Mouse (Mus musculus) small intestine, adult 2 months (tissue): Measurements from ENCODE around the gene Pgd. TPM values are rescaled to one million over a fixed set of nuclear protein-coding genes. Genes with fewer than 3 reads are reported as not detected.

Experiments used
- H3K27ac ChIP-seq: fragments of 200-500 bp; 2 replicates; pipeline ENCODE4 v1.5.1; 2012; ENCODE audit warnings: low read depth, low read length, control low read depth, inconsistent platforms; ENCODE audit not compliant: insufficient read depth
- H3K27me3 ChIP-seq: fragments of 200-500 bp; 2 replicates; pipeline ENCODE4 v1.6.1; 2012; ENCODE audit warnings: mild to moderate bottlenecking, moderate library complexity, low read length, inconsistent platforms; ENCODE audit not compliant: control insufficient read depth, insufficient read depth
- H3K36me3 ChIP-seq: fragments of 200-500 bp; 2 replicates; pipeline ENCODE4 v1.6.1; 2012; ENCODE audit warnings: mild to moderate bottlenecking, low read length, control low read depth, inconsistent platforms; ENCODE audit not compliant: control insufficient read depth, insufficient read depth
- H3K4me1 ChIP-seq: fragments of 200-500 bp; 2 replicates; pipeline ENCODE4 v1.6.1; 2012; ENCODE audit warnings: low read length, inconsistent platforms, mixed read lengths; ENCODE audit not compliant: control insufficient read depth, insufficient read depth, insufficient read length
- H3K4me3 ChIP-seq: fragments of 200-500 bp; 2 replicates; pipeline ENCODE4 v1.5.1; 2012; ENCODE audit warnings: low read depth, mild to moderate bottlenecking, control low read depth, inconsistent platforms, low read length, moderate library complexity
- CTCF ChIP-seq: fragments of 200-500 bp; IDR thresholded peaks from 2 replicates; pipeline ENCODE4 v1.5.1; 2012; ENCODE audit warnings: low read depth, mild to moderate bottlenecking, control low read depth, inconsistent platforms, low read length, moderate library complexity, mixed read lengths; ENCODE audit not compliant: insufficient replicate concordance, insufficient read length; ENCODE audit errors: extremely low read depth
- POLR2A ChIP-seq: fragments of 200-500 bp; IDR thresholded peaks from 2 replicates; pipeline ENCODE4 v1.6.1; 2012; ENCODE audit warnings: low read depth, mild to moderate bottlenecking, control low read depth, inconsistent platforms, low read length, moderate library complexity
- WGBS: fragments of 180-500 bp; shearing (Covaris S2); methylation state at CpG from one replicate; pipeline ENCODE4 v1.1.7; 2018; 5-methylcytosine and 5-hydroxymethylcytosine counted together
- polyA plus RNA-seq: library from polyadenylated mRNA; depleted of rRNA; stranded (reverse); fragments of >200 nt; gene quantifications from 2 replicates; pipeline ENCODE4 v1.2.3, GENCODE M21; 2012

Pgd gene
- polyA plus RNA-seq, 1 experiment = 292 TPM

DNA sequence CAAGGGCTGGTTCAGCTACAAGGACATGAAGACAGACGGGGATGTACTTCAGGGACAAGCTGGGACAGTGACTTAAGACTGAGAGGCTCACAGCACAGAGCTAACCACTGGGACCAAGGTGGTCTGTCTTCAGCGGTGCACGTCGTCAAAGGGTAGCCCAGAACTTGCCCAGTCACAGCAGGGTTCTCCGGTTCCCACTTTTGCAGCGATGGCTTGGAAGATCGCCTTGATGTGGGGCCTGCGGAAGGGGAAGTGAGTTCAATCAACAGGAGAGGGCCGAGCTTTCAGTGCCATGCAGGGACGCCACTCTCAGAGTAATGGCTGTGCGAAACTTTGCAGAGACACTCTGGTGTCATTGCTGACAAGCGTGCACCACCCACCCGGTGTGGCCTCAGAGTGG, 6.7 kb downstream of the Pgd start:
- H3K36me3 ChIP-seq = peaks cover 82% of the 10 kb centered on the region
- H3K4me1 ChIP-seq = 0 out of 2 replicates have a peak, but pooled peaks cover 1% of the 10 kb centered on the region
- WGBS = 83% methylated on average over 13 of the region's 13 CpGs
- H3K4me3 ChIP-seq = no peak overlapping the region
- H3K27me3 ChIP-seq = no peaks in the 10 kb centered on the region
- no peak overlapping the region for H3K27ac ChIP-seq
- TF ChIP-seq CTCF = no peak
- TF ChIP-seq POLR2A = no peak

DNA sequence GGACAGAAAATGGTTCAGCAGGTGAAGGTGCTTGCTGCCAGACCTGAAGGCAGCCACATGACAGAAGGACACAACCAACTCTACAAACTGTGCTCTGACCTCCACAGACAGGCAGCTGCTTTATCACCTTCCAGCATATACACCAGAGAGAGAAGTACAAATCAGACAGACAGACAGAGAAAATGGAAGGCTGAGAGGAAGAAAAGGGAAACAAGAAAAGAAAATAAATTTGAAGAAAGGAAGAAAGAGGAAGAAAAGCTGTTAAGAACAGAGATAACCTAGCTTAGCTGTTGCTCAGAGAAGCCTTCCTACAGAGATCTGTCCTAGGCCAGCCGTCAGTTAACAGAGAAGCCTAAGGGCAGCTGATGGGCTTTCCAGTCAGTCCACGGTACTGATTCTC, 7.4 kb downstream of the Pgd start:
- H3K4me3 ChIP-seq = no peak overlapping the region
- TF ChIP-seq POLR2A (no peak), CTCF (no peak)
- no peaks in the 10 kb centered on the region for H3K27me3 ChIP-seq
- no peaks in the 10 kb centered on the region for H3K4me1 ChIP-seq
- H3K36me3 ChIP-seq = peaks cover 82% of the 10 kb centered on the region
- no peak overlapping the region for H3K27ac ChIP-seq
- 94% methylated on average over 2 of the region's 2 CpGs for WGBS

DNA sequence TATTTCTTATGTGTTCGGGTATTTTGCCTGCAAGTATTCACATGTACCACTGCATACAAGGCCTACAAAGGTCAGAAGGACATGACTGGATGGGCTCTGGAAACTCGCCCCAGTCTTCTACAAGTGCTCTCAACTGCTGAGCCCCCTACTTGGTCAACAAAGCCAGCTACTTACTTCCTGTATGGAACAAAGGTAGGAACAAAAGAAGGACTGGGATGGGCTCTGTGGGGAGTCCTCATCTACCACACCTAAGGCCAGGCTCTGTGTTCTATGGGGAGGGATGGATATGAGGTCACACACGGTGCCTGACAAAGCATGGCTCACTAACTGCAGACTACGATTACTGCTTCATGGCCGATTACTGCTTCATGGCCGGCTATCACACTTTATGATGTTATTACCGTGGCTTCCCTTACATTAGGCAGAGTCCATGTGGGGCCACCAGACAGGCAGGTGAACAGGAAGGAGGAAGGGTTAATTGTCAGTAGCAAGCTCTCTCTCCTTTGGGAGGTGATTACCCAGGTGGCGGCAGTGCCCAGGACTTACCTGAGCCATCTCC, 9.1 kb downstream of the Pgd start:
- TF ChIP-seq CTCF = no peak
- no peak for TF ChIP-seq POLR2A
- WGBS = 54% methylated on average over 8 of the region's 8 CpGs
- H3K4me3 ChIP-seq = no peak overlapping the region
- H3K4me1 ChIP-seq = no peaks in the 10 kb centered on the region
- peaks cover 87% of the 10 kb centered on the region for H3K36me3 ChIP-seq
- no peak overlapping the region for H3K27ac ChIP-seq
- no peaks in the 10 kb centered on the region for H3K27me3 ChIP-seq

DNA sequence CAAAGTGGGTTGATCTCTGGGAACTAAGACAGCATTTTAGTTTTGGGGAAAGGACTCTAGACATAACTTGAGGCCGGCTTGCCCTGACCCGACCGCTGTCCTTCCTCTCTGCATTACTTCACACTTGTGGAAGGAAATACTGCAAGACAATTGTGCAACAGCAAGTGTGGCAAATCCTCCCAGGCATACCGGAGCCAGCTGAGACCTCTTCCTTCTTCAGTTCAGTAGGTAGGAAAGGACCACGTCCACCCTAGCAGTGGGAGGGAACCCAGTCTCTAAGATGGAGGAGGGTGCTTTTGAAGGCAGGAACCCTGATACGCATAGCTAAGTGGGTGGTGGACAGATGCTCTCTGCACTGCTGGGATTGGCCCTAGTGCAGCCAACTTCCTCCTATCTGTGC, 10.9 kb downstream of the Pgd start:
- Histone ChIP-seq H3K27ac (no peak overlapping the region), H3K36me3 (peaks cover 91% of the 10 kb centered on the region), H3K4me3 (no peak overlapping the region), H3K4me1 (no peaks in the 10 kb centered on the region), H3K27me3 (no peaks in the 10 kb centered on the region)
- 87% methylated on average over 6 of the region's 6 CpGs for WGBS
- no peak for TF ChIP-seq CTCF
- TF ChIP-seq POLR2A = no peak

DNA sequence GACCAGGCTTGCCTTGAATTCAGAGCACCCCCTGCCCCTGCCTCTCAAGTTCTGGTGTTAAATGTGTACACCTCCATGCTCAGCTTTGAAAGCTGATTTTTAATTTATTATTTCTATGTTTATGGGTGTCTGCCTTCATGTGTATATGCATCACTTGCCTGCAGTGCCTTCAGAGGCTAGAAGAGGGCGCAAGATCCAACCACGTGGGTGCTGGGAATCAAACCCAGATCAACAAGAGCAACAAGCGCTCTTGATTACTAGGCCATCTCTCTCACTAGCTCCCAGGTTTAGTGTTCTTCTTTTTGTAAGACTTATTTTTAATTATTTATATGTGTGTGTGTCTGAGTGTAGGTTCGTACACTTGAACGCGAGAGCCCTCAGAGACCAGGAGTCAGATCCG, 11.7 kb downstream of the Pgd start:
- no peaks in the 10 kb centered on the region for H3K4me1 ChIP-seq
- TF ChIP-seq POLR2A (no peak), CTCF (no peak)
- no peak overlapping the region for H3K27ac ChIP-seq
- peaks cover 91% of the 10 kb centered on the region for H3K36me3 ChIP-seq
- H3K4me3 ChIP-seq = no peak overlapping the region
- WGBS = 99% methylated on average over 7 of the region's 7 CpGs
- no peaks in the 10 kb centered on the region for H3K27me3 ChIP-seq

DNA sequence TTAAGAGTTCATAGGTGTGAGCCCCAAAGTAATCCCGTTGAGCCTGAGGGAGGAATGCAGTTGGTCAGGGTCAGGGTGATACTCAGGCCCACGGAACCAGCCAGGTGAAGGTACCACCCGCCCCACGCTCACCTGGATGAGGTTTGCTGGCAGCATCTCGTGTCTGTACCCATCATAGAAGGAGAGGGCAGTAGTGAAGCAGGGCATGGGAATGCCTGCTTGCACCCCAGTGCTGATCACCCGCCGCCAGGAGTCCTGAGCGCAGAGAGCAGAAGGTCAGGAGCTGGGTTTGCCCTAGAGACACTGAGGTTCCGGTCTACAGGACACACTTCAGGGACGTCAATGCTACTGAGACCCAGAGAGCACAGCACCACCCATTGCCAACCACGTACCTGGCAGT, 15.8 kb downstream of the Pgd start:
- TF ChIP-seq CTCF (no peak), POLR2A (no peak)
- no peak overlapping the region for H3K4me3 ChIP-seq
- H3K27me3 ChIP-seq = no peaks in the 10 kb centered on the region
- H3K27ac ChIP-seq = no peak overlapping the region
- WGBS = 92% methylated on average over 11 of the region's 11 CpGs
- no peaks in the 10 kb centered on the region for H3K4me1 ChIP-seq
- peaks cover 61% of the 10 kb centered on the region for H3K36me3 ChIP-seq

DNA sequence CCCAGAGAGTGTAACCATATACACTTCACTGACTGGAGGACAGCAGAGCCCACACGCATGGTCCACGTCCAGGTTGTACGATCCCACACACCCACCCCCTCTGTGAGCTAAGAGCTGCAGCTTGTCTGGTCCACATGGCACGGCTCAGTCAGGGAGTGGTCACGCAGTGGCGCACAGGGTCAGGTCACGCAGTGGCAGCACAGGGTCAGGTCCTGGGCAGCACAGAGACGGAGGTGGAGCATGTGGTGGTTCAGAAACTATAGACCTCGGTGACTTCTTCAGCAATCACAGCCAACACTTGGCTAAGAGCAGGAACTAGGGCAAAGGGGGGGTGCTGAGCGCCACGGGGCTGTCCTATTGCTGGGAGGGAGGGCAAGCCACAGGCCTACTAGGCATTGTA, 16.3 kb downstream of the Pgd start:
- Histone ChIP-seq H3K4me3 (no peak overlapping the region), H3K27me3 (no peaks in the 10 kb centered on the region), H3K36me3 (peaks cover 59% of the 10 kb centered on the region), H3K4me1 (no peaks in the 10 kb centered on the region), H3K27ac (no peak overlapping the region)
- TF ChIP-seq POLR2A = no peak
- TF ChIP-seq CTCF = no peak
- 86% methylated on average over 11 of the region's 11 CpGs for WGBS
